Mouse (Mus musculus): ENCODE results near the gene Gm11444.

DNA sequence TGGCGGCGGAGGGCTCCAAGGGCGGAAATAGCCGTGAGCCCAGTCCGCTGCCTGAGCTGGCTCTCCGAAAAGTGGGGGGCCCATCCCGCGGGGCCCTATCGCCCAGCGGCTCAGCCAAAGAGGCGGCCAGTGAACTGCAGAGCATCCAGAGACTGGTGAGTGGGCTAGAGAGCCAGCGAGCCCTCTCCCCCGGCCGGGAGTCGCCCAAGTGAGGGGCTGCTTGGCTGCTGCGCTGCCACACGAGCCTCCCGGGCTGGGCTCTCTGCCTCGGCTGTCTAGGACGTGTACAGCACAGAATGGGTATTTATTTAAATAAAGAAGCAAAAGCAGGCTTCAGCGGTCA, 9.4 kb downstream of the Gm11444 start:
- TF ChIP-seq CTCF (IDR thresholded peaks at IDR 0.05; ENCODE audit: borderline replicate concordance, insufficient read depth, low read depth, low read length) (no peak), POLR2A (IDR thresholded peaks at IDR 0.05; ENCODE audit: borderline replicate concordance, insufficient read depth, low read length) (no peak)
